Mouse (Mus musculus): ENCODE data around the gene Tbkbp1.

- TF ChIP-seq POLR2A (IDR thresholded peaks at IDR 0.05; ENCODE audit: borderline replicate concordance, control insufficient read depth, low read depth, low read length) (no peak), CTCF (IDR thresholded peaks at IDR 0.05; ENCODE audit: control insufficient read depth, insufficient read depth, low read length) (no peak)
Measured at GRCm38 (mm10) chr11:97086365-97086764, 64.9 kb downstream of the Tbkbp1 start.
